Mouse (Mus musculus) forebrain, embryonic 11.5 days (tissue): ENCODE measurements around the gene Lsm14a. TPM values are rescaled to one million over a fixed set of nuclear protein-coding genes. Genes with fewer than 3 reads are reported as not detected.

ENCODE experiments used
- ATAC-seq: fragments of 200-750 bp; cut with Nextera tagmentation; replicated peaks from 2 replicates; pipeline ENCODE4 v1.8.0; 2017; ENCODE audit warnings: moderate TSS enrichment; ENCODE audit not compliant: low FRiP score
- DNase-seq: peaks from one replicate; pipeline ENCODE4 v3.0.0-alpha.2; 2017; ENCODE audit warnings: low spot score
- H3K27ac ChIP-seq: fragments of 300-500 bp; sonication (generic); 2 replicates; pipeline ENCODE4 v1.5.1; 2014; ENCODE audit warnings: low read depth, low read length
- H3K27me3 ChIP-seq: fragments of 300-500 bp; sonication (generic); 2 replicates; pipeline ENCODE4 v1.6.1; 2014; ENCODE audit warnings: mild to moderate bottlenecking, low read length, mixed read lengths; ENCODE audit not compliant: control insufficient read depth, insufficient read depth
- H3K36me3 ChIP-seq: fragments of 300-500 bp; sonication (generic); 2 replicates; pipeline ENCODE4 v1.6.1; 2014; ENCODE audit warnings: mild to moderate bottlenecking, low read length, moderate library complexity, mixed read lengths; ENCODE audit not compliant: control insufficient read depth, insufficient read depth
- H3K4me1 ChIP-seq: fragments of 300-500 bp; sonication (generic); replicated peaks from 2 replicates; pipeline ENCODE4 v1.6.1; 2014; ENCODE audit warnings: low read length, mixed read lengths; ENCODE audit not compliant: control insufficient read depth, insufficient read depth
- H3K4me2 ChIP-seq: fragments of 300-500 bp; sonication (generic); 2 replicates; pipeline ENCODE4 v1.6.1; 2014; ENCODE audit warnings: low read depth, mild to moderate bottlenecking, low read length, moderate library complexity, mixed read lengths; ENCODE audit not compliant: severe bottlenecking
- H3K4me3 ChIP-seq: fragments of 300-500 bp; sonication (generic); 2 replicates; pipeline ENCODE4 v1.5.1; 2014; ENCODE audit warnings: low read depth, low read length
- H3K9ac ChIP-seq: fragments of 300-500 bp; sonication (generic); 2 replicates; pipeline ENCODE4 v1.6.1; 2014; ENCODE audit warnings: low read length
- H3K9me3 ChIP-seq: fragments of 300-500 bp; sonication (generic); 2 replicates; pipeline ENCODE4 v1.6.1; 2016; ENCODE audit warnings: low read length, mixed read lengths; ENCODE audit not compliant: control insufficient read depth
- WGBS: fragments of 180-500 bp; shearing (Covaris S2); extraction: QIAGEN DNeasy Blood & Tissue Kit; methylation state at CpG from one replicate; pipeline ENCODE4 v1.1.7; 2014; 5-methylcytosine and 5-hydroxymethylcytosine counted together
- polyA plus RNA-seq: library from polyadenylated mRNA; unstranded; fragments of >200 nt; fragmentation: Nextera tagmentation; extraction: Ambion mirVana; gene quantifications from 2 replicates; pipeline ENCODE4 v1.2.1, GENCODE M21; 2014

Gene Lsm14a
- polyA plus RNA-seq, 1 experiment from 2014 or later, result 66.8 TPM

DNA sequence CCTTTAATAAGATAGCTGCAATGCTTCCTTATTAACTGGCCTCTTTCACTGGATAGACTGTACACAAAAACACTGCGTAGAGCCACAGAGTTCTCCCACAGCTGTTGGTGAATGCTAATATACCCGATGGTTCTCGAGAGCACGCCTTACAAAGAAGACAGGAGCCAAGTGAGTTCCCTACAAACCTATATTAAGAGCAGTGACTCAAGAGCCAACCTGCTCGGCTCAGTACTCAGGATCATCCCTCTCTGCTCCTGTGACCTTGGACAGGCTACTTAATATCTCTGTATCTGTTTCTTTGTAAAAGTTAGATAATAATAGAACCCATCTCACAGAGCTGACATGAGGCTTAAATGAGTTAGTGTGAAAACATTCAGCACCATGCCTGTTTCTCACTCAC lies 42.9 kb downstream of the Lsm14a start:
- H3K4me3 ChIP-seq, result no peak overlapping the region
- ATAC-seq, result no peak
- no peak overlapping the region for H3K9ac ChIP-seq
- DNase-seq, result no peak
- no peak overlapping the region for H3K4me2 ChIP-seq
- H3K27me3 ChIP-seq, result no peaks in the 10 kb centered on the region
- peaks cover 11% of the 10 kb centered on the region; the same call in 1 of the 2 replicates for H3K36me3 ChIP-seq
- H3K4me1 ChIP-seq, result no peaks in the 10 kb centered on the region
- H3K9me3 ChIP-seq, result no peaks in the 10 kb centered on the region
- 92% methylated on average over 5 of the region's 5 CpGs for WGBS
- H3K27ac ChIP-seq, result no peak overlapping the region

DNA sequence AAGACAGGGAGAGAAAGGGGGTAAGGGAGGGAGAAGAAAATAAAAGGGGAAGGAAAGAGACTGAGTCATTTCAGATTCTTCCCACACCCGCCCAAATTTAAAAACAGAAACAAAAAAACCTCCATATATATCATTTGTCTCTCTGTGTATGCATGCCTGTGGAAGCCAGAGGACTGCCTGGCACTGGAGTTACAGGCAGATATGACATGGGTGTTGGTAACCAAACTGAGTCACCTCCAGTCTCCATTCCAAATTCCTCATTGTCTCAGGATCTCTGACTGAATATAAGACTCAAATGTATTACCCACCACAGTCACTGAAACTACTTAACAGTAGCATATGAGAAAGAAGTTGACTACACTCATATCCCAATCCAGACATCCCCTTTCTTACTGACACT lies 45.1 kb downstream of the Lsm14a start:
- no peak overlapping the region for H3K9ac ChIP-seq
- H3K9me3 ChIP-seq, result no peaks in the 10 kb centered on the region
- no peak for ATAC-seq
- no peaks in the 10 kb centered on the region for H3K27me3 ChIP-seq
- no peak overlapping the region for H3K4me3 ChIP-seq
- no peak overlapping the region for H3K27ac ChIP-seq
- no peaks in the 10 kb centered on the region for H3K4me1 ChIP-seq
- WGBS, result 89% methylated on average over 1 of the region's 1 CpGs
- peaks cover 11% of the 10 kb centered on the region; the same call in 1 of the 2 replicates for H3K36me3 ChIP-seq
- DNase-seq, result no peak
- H3K4me2 ChIP-seq, result no peak overlapping the region

DNA sequence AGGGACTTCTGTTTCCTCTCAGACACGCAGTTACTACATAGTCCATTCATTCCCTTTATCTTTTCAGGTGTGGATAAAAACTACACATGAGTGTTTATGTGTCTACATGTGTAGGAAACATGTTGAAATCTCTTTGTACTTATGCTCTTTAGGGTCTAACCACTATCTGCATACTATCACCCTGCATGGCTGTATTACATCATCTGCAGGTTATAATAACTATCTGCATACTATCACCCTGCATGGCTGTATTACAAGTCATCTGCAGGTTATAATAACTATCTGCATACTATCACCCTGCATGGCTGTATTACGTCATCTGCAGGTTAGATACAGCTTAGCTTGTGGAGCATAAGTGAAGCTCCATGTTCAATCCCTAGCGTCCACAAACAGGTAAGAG lies 46.1 kb downstream of the Lsm14a start:
- Histone ChIP-seq H3K4me3 (no peak overlapping the region), H3K4me2 (no peak overlapping the region), H3K27me3 (no peaks in the 10 kb centered on the region), H3K27ac (no peak overlapping the region), H3K4me1 (no peaks in the 10 kb centered on the region), H3K36me3 (peaks cover 11% of the 10 kb centered on the region; the same call in 1 of the 2 replicates), H3K9ac (no peak overlapping the region), H3K9me3 (no peaks in the 10 kb centered on the region)
- WGBS, result 93% methylated on average over 3 of the region's 3 CpGs
- no peak for DNase-seq
- ATAC-seq, result no peak

DNA sequence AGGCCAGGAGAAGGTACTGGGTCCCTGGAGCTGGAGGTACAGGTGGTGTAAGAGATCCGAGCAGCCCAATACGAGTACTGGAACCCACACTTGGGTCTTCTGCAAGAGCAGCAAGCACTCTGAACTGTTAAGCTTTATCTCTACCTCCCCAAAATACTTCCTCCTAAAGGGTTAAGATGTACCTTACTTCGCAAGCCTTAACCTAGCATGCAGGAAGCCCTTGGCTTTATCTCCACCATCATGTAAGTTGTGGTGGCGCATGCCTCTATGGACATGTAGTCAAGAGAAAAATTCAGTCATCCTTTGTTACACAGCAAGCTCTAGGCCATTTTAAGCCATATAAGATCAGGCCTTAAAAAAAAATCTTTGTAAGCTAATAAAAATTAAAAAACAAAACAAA lies 46.6 kb downstream of the Lsm14a start:
- Histone ChIP-seq H3K4me1 (no peaks in the 10 kb centered on the region), H3K4me3 (no peak overlapping the region), H3K4me2 (no peak overlapping the region), H3K27ac (no peak overlapping the region), H3K9me3 (no peaks in the 10 kb centered on the region), H3K36me3 (peaks cover 8% of the 10 kb centered on the region; the same call in 1 of the 2 replicates), H3K27me3 (no peaks in the 10 kb centered on the region), H3K9ac (no peak overlapping the region)
- 94% methylated on average over 4 of the region's 4 CpGs for WGBS
- no peak for ATAC-seq
- DNase-seq, result no peak

DNA sequence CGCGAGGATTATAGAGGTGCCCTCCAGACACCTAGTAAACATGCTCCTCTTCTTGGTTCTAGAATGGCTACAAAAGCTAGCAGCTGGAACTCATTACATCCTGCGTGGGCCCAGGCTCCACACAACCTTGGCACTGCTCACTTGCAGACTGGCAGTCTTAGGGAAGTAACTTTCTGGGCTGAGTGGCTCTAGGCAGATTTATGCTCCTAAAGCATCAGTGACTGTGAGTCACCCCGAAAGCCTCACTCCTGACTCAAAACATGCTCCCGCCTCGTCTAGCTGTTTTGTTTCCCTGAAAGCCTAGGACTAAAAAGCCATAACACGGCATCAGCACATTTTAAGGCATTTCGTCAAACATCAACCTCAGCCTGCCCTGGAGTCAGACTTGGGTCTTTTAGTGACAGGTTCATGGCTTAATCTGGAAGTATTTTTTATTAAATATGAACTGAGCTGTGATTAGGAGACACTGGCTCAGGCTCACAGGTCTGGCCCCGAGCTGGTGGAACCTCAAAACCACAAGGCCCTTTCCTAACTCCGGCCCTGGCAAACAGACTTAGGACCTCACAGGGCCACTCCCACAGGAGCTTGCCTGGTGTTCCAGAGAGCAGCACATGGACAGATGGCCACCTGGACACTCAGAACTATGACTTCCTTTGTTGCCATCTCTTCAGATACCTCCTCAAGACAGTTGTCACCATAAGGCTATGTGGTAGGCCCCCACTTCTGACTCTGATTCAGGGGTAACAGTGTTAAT lies 50.9 kb downstream of the Lsm14a start:
- no peaks in the 10 kb centered on the region for H3K27me3 ChIP-seq
- H3K36me3 ChIP-seq, result peaks cover 7% of the 10 kb centered on the region; the same call in 1 of the 2 replicates
- H3K4me3 ChIP-seq, result no peak overlapping the region
- 94% methylated on average over 10 of the region's 10 CpGs for WGBS
- no peak overlapping the region for H3K9ac ChIP-seq
- no peak overlapping the region for H3K4me2 ChIP-seq
- ATAC-seq (no peak), DNase-seq (no peak)
- no peaks in the 10 kb centered on the region for H3K9me3 ChIP-seq
- no peak overlapping the region for H3K27ac ChIP-seq
- H3K4me1 ChIP-seq, result no peaks in the 10 kb centered on the region

DNA sequence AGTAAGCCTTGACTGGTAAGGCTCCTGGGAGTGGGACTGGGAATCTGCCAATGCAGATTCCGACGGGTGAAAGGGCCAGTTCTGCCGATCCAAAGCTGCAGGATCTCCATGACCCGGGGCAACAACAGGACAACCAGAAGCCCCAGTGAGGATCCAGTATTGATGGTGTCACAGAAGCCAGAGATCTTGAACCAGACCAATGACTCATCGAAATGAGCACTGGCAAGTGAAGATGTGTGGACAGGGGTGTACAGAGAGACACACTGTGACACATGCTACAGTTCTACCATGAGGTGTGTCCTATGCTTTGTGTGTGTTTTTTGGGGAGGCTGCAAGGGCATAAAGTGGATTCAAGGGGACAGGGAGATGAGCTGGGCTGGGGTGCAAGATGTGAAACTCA lies 52.3 kb downstream of the Lsm14a start:
- ATAC-seq (no peak), DNase-seq (no peak)
- H3K27me3 ChIP-seq, result no peaks in the 10 kb centered on the region
- H3K9me3 ChIP-seq, result no peaks in the 10 kb centered on the region
- 95% methylated on average over 5 of the region's 5 CpGs for WGBS
- no peak overlapping the region for H3K9ac ChIP-seq
- H3K4me3 ChIP-seq, result no peak overlapping the region
- H3K36me3 ChIP-seq, result peaks cover 4% of the 10 kb centered on the region; the same call in 1 of the 2 replicates
- no peak overlapping the region for H3K27ac ChIP-seq
- no peak overlapping the region for H3K4me2 ChIP-seq
- no peaks in the 10 kb centered on the region for H3K4me1 ChIP-seq

DNA sequence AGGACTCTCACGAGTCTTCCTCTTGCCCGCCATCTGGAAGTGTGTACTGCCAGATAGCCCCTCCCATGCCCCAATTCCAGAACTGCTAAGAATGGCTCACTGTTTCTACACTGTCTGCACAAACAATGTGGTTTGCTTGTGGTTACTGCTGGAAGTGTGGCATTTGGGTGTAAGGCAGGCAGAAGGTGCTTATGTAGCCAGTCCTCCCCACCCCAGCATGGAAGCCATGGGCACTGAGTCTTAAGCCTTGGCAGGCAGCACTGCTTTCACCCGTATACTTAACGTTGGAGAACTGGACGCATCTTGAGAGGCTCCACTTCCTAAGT lies 54.0 kb downstream of the Lsm14a start:
- Histone ChIP-seq H3K4me2 (no peak overlapping the region), H3K4me1 (no peaks in the 10 kb centered on the region), H3K27me3 (no peaks in the 10 kb centered on the region), H3K27ac (no peak overlapping the region), H3K4me3 (no peak overlapping the region), H3K9me3 (no peaks in the 10 kb centered on the region), H3K36me3 (no peaks in the 10 kb centered on the region; the same call in 1 of the 2 replicates), H3K9ac (no peak overlapping the region)
- ATAC-seq (no peak), DNase-seq (no peak)
- WGBS, result 94% methylated on average over 5 of the region's 5 CpGs

DNA sequence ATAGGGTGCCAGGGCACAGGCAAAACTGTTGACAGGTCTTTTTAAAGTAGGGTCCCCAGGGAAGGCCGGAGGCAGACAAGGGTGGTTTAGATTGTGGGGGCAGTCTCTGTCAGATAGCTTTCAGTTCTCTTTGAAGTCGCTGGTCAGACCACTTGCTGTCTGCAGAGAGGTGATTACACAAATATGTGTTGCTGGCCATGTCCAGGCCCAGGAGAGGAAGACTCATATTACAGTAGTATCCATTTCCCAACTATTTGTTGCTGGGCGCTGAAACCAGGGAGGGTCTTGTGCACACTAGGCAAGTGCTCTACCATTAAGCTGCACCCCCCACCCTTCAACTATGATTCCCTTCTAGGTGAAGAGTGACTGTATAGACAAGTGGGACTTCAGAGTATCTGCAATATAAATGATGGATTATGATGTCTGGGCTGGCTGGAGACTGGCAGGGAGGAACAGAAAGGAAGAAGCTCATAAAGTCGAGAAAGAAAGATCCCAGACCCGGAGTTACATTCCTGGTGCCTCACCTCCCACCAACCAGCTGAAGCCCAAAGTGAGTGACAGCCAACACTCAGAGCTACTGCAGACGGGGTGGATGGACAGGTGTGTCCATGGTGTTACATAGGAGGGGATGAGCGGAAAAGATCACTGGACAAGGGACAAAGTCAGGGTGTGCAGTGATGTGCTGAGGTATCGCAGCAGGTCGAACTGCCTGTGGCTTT lies 54.5 kb downstream of the Lsm14a start:
- Histone ChIP-seq H3K4me2 (no peak overlapping the region), H3K9ac (no peak overlapping the region), H3K27ac (no peak overlapping the region), H3K4me1 (no peaks in the 10 kb centered on the region), H3K36me3 (no peaks in the 10 kb centered on the region; the same call in 1 of the 2 replicates), H3K9me3 (no peaks in the 10 kb centered on the region), H3K4me3 (no peak overlapping the region), H3K27me3 (no peaks in the 10 kb centered on the region)
- 89% methylated on average over 9 of the region's 9 CpGs for WGBS
- ATAC-seq (no peak), DNase-seq (no peak)

DNA sequence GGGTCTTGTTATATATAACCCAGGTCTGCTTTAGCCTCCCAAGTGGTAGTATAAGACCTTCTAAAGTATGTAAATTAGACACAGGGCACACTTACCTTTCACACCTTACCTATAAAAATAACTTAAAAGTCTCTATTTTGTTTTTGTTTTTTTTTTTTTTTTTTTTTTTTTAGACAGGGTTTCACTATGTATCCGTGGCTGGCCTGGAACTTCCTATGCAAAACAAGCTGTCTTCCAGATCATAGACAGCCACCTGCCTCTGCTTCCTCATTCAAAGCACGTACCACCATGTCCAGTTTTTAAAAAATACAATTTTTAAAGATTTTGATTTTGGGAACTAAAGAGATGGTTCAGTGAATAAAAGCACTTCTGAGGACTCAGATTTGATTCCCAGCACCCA lies 55.8 kb downstream of the Lsm14a start:
- WGBS, result 87% methylated on average over 2 of the region's 2 CpGs
- Histone ChIP-seq H3K9me3 (no peaks in the 10 kb centered on the region), H3K9ac (no peak overlapping the region), H3K36me3 (no peaks in the 10 kb centered on the region), H3K4me2 (no peak overlapping the region), H3K27me3 (no peaks in the 10 kb centered on the region), H3K4me1 (no peaks in the 10 kb centered on the region), H3K27ac (no peak overlapping the region), H3K4me3 (no peak overlapping the region)
- DNase-seq, result no peak
- ATAC-seq, result no peak
